Mouse (Mus musculus) cerebellum, adult 11 months (tissue): ENCODE measurements around the gene Flnb.

Source experiments
- DNase-seq: peaks from one replicate; pipeline ENCODE4 v3.0.0; 2022

The Flnb gene

GRCm38 (mm10) chr14:7954071-7954471 lies 136.3 kb downstream of the Flnb start:
- no peak for DNase-seq

- DNase-seq = no peak
These were observed 138.7 kb downstream of the Flnb start for GRCm38 (mm10) chr14:7956427-7956826.

DNA sequence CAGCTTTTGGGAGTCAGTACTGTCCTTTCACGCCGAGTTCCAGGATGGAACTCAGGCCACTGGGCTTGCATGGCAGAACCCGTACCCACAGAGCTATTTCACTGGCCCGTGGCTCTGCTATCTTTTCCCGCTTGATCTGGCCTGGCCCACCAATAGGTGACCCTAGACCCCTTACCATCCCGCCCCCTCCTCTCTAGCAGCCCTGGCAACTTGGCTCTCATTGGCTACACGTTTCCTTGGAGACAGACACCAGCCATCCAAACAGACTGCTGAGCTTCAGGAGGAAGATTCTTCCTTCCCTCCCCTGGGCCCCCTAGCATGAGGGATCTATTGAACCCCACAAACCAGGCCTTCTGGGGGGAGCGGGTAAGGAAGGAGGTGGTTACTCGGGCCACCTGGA lies 139.3 kb downstream of the Flnb start, which contains the start of gene Gm45521:
Gm45521 (plus strand) TSS at position 240 of the 400 bp plus-strand sequence.
- DNase-seq = no peak

GRCm38 (mm10) chr14:7960616-7961015 lies 142.9 kb downstream of the Flnb start:
- DNase-seq = peak; percentile 46

- DNase-seq = no peak
These were observed 144.0 kb downstream of the Flnb start for GRCm38 (mm10) chr14:7961714-7962113.

DNA sequence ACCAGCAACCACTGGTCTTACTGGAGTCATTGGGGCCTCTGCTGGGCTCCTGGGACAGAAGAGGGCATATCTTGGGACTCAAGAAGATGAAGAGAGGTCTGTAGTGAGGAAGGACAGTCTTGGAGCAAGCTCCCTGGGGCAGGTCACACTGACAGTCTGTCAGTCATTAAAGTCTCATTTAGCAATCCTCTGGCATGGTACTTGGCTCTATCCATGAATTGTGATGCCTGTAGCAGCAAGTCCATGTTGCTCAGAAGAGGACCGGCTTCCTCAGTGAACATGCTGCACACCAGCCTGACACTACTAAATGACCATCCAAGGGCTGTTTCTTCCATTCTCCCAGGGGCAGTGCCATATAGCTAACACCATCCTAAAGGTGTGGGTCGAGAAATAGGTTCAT lies 144.9 kb downstream of the Flnb start:
- DNase-seq = no peak

- DNase-seq = no peak
These were observed 145.4 kb downstream of the Flnb start for GRCm38 (mm10) chr14:7963160-7963559.

GRCm38 (mm10) chr14:7964219-7964889 lies 146.6 kb downstream of the Flnb start:
- DNase-seq = peak; percentile 64

- no peak for DNase-seq
These were observed 154.2 kb downstream of the Flnb start for GRCm38 (mm10) chr14:7971889-7972493.

DNA sequence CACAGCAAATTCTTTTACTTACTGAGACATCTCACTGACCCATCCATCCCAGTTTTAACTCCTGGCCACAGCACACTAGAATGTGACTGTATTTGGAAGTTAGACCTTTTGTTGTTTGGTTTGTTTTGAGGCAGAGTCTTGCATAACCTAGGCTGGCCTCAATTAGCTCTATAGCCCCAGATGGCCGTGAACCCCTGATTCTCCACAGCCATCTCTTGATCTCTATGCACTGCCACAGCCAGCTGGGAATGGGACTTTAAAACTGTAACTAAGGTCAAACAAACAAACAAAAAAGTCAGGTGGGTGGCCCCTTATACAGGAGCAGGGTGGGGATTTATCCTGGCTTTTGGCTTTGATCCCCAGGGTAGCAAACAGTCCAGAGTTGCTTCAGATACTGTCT lies 156.9 kb downstream of the Flnb start:
- no peak for DNase-seq

DNA sequence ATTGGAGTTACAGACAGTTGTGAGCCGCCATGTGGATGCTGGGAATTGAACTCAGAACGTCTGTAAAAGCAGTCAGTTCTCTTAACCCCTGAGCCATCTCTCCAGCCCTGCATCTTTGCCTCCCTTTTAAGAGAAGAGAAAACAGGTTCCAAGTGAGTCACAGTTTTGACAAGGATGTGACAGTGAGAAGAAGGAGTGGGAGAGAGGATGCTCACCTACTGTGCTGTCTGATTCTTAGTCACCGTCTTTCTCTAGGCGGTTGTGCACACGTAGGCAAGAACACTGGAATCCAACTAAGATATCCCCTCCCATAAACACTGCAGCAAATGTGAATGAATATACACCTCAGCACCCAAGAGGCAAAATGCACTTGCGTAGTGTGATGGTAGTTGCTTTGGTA lies 157.4 kb downstream of the Flnb start:
- no peak for DNase-seq

- no peak for DNase-seq
These were observed 159.7 kb downstream of the Flnb start for GRCm38 (mm10) chr14:7977471-7977870.

DNA sequence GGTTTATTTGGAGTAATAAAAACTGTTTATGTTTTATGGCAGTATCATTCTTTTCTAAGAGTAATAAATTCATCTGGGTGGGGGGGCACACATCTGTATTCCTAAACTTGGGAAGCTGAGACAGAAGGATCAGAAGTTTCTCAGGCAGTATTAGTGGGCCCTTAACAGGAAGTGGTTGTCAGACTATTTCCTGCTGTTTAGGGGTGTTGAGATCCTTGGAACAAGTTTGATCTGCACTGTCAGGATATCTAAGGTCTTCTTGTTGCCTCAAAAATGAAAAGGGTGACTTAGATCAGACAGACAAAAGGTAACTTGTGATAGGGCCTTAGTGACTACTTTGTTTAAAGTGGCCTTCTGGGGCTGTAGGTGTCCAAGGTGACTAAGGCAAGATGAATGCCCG lies 160.4 kb downstream of the Flnb start:
- no peak for DNase-seq

- no peak for DNase-seq
These were observed 163.5 kb downstream of the Flnb start for GRCm38 (mm10) chr14:7981226-7981625.

DNA sequence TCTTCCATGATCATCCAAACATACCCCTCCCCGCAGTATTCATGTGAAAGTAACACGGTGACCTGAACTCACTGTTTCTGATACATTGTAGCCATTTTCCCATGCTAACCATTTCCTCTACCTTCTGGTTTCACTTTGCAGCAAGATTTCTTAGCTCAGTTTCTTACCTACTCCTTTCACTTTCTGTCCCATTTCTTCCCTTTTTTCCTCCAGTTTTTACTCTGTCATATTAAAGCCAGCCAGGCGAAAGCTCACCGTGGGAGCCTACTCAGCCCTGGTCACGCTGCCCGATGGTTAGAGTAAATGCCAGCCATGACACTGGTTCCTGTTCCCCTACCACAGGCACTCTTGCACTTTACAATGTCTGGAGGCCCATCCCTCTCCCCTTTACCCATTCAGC lies 169.2 kb downstream of the Flnb start:
- no peak for DNase-seq

- DNase-seq = no peak
These were observed 171.6 kb downstream of the Flnb start for GRCm38 (mm10) chr14:7989371-7989770.

DNA sequence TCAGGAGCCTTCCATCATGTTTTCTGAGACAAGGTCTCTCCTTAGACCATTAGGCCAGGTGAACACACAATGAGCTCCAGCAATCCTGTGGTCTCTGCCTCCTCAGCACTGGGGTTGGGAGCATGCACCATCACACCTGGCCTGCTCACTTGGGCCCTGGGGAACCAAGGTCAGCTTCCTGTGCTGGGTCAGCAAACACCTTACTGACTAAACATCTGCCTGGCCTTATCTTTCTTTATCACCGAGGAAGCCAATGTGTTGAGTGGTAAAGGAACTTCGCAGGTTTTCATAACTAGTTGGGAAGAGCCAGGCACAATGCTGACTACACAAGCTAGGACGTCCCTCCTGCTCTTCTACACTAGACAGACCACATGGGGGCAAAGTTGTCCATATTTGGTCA lies 172.2 kb downstream of the Flnb start:
- DNase-seq = no peak

DNA sequence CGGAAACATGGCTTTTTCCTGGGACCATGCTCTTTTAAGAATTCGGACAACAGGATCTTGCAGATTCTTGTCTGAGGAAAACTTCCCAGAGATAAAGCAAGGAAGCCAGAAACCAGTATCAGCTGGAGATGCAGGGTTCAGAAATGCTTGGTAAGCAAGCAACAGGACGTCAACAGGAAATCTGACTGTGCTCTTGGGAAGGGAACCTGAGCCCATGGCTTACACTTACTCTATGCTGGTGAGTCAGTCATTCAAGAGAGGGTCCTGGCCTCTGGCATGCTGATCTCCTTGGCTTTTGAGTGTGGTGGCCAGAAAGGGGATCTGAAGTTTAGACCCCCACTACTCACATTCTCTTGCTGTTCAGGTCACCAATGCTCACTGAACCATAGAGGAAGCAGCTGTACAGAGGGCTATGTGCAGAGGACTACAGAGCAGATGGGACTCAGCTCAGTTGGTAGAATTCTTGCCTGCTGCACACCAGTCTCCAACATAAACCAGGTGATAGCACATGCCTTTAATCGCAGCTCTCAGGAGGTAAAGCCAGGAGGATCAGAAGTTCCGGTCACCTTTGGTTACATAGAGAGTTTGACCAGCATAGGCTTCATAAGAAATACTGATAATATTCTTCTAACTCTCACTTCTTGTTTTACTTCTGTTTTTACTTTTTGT lies 173.5 kb downstream of the Flnb start:
- no peak for DNase-seq

- DNase-seq = no peak
These were observed 174.4 kb downstream of the Flnb start for GRCm38 (mm10) chr14:7992158-7992557.

- DNase-seq = no peak
These were observed 176.6 kb downstream of the Flnb start, which contains the start of gene Dnase1l3 for GRCm38 (mm10) chr14:7994271-7994767. Dnase1l3 (minus strand) TSS chr14:7994573.

- peak; percentile 89 for DNase-seq
These were observed 179.5 kb downstream of the Flnb start for GRCm38 (mm10) chr14:7997255-7997696.

GRCm38 (mm10) chr14:7999030-7999429 lies 181.3 kb downstream of the Flnb start:
- no peak for DNase-seq

GRCm38 (mm10) chr14:7999435-7999834 lies 181.7 kb downstream of the Flnb start:
- no peak for DNase-seq

DNA sequence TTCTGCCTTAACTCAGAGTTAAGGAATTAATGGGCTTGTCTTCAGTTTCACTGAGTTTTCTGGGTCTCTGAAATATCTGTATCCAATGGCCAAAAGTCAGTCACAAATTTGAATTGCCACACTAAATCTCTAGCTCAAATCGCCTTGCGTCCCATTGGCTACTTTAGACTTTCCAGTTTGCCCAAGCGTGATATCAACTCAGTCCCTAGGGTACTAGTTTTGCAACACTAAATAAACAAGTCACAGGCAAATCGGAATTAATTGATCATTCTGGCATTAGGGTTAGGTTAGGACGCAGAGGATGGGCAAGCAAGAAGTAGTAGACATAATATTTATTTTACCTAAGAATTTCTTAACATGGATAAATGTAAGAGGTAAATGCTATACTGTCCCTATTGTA lies 182.5 kb downstream of the Flnb start:
- DNase-seq = no peak
